17 mouse cellular contexts compared by ENCODE assay signal in the genomic region with DNA sequence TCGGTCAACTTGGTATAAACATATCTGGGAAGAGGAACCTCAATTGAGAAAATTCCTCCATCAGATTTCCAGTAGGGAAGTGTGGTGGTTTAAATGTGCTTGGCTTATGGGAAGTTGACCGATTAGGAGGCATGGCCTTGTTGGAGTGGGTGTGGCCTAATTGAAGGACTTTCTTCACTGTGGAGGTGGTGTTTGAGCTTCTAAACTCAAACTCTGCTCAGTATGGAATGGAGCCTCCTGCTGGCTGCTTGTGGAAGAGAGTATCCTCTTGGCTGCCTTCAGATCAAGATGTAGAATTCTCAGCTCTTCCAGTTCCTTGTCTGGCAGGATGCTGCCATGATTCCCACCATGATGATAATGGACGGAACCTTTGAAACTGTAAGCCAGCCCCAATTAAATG. TPM values are rescaled to one million over a fixed set of nuclear protein-coding genes. Genes with fewer than 3 reads are reported as not detected.
DNase-seq lines count a peak whose midpoint lies in the region; ATAC-seq and TF ChIP-seq lines count a peak whose summit lies in the region.
"Had no signal": no experiment of that assay in that cellular context is flagged by ENCODE, and none has a peak within 500 bp of the region (broad histone marks: within the 10 kb centered on the region; RNA-seq: fewer than 3 reads in every experiment).

No protein-coding gene starts in this region.

- no peaks in the 10 kb centered on the region for H3K9me3 ChIP-seq in heart, embryonic 11.5 days (replicated peaks; ENCODE audit: control insufficient read depth, low read length)
- H3K9me3 ChIP-seq in lung, embryonic 14.5 days (ENCODE audit: low read depth, low read length): no peaks in the 10 kb centered on the region
- no peaks in the 10 kb centered on the region for H3K9me3 ChIP-seq in stomach, postnatal 0 days (ENCODE audit: control insufficient read depth, low read length)
- no peaks in the 10 kb centered on the region for H3K9me3 ChIP-seq in midbrain, embryonic 10.5 days (replicated peaks)
- H3K9me3 ChIP-seq: heart, embryonic 12.5 days; neural tube, embryonic 12.5 days had no signal

- TF ChIP-seq POLR2A in heart, adult 2 months (IDR thresholded peaks at IDR 0.05; ENCODE audit: insufficient read depth, low read depth, low read length): no peak
- TF ChIP-seq POLR2A in lung, adult 2 months (IDR thresholded peaks at IDR 0.05; ENCODE audit: borderline replicate concordance, extremely low read depth, low read depth, low read length): no peak

- H3K4me3 ChIP-seq in heart, adult 2 months: no peak overlapping the region
- no peak overlapping the region for H3K4me3 ChIP-seq in heart, embryonic 11.5 days (ENCODE audit: low read depth, low read length)
- no peak overlapping the region for H3K4me3 ChIP-seq in lung, embryonic 14.5 days (ENCODE audit: low read depth, low read length)
- H3K4me3 ChIP-seq in lung, adult 2 months (replicated peaks; ENCODE audit: extremely low read depth, low read depth, low read length): no peak overlapping the region
- H3K4me3 ChIP-seq in stomach, postnatal 0 days (ENCODE audit: low read depth, low read length): no peak overlapping the region
- H3K4me3 ChIP-seq in midbrain, embryonic 10.5 days: no peak overlapping the region
- H3K4me3 ChIP-seq: heart, embryonic 12.5 days; neural tube, embryonic 12.5 days had no signal

- H3K27me3 ChIP-seq in heart, adult 2 months (ENCODE audit: control insufficient read depth, insufficient read depth, low read length): no peaks in the 10 kb centered on the region
- H3K27me3 ChIP-seq in heart, embryonic 11.5 days (ENCODE audit: control insufficient read depth, insufficient read depth, low read length): no peaks in the 10 kb centered on the region
- H3K27me3 ChIP-seq in lung, embryonic 14.5 days (ENCODE audit: insufficient read depth, low read length): no peaks in the 10 kb centered on the region
- H3K27me3 ChIP-seq in stomach, postnatal 0 days (ENCODE audit: control insufficient read depth, insufficient read depth, low read length): no peaks in the 10 kb centered on the region
- no peaks in the 10 kb centered on the region for H3K27me3 ChIP-seq in midbrain, embryonic 10.5 days (ENCODE audit: low read depth, poor library complexity, severe bottlenecking)
- H3K27me3 ChIP-seq: heart, embryonic 12.5 days; neural tube, embryonic 12.5 days had no signal

- peak; percentile 35 for TF ChIP-seq CTCF in heart, adult 2 months (IDR thresholded peaks at IDR 0.05)
- peak; percentile 32 for TF ChIP-seq CTCF in lung, embryonic 14.5 days (IDR thresholded peaks at IDR 0.05; ENCODE audit: low read depth)
- TF ChIP-seq CTCF in lung, adult 2 months (IDR thresholded peaks at IDR 0.05; ENCODE audit: insufficient read depth, low read length): no peak
- peak; percentile 47 for TF ChIP-seq CTCF in stomach, postnatal 0 days (IDR thresholded peaks at IDR 0.05; ENCODE audit: low read depth)

- H3K36me3 ChIP-seq in heart, adult 2 months (ENCODE audit: control insufficient read depth, insufficient read depth, low read length): no peaks in the 10 kb centered on the region
- H3K36me3 ChIP-seq in heart, embryonic 11.5 days (ENCODE audit: control insufficient read depth, insufficient read depth, low read length): no peaks in the 10 kb centered on the region
- no peaks in the 10 kb centered on the region for H3K36me3 ChIP-seq in lung, embryonic 14.5 days (ENCODE audit: insufficient read depth)
- no peaks in the 10 kb centered on the region for H3K36me3 ChIP-seq in stomach, postnatal 0 days (ENCODE audit: control insufficient read depth, insufficient read depth, low read length)
- no peaks in the 10 kb centered on the region for H3K36me3 ChIP-seq in midbrain, embryonic 10.5 days
- H3K36me3 ChIP-seq: heart, embryonic 12.5 days; neural tube, embryonic 12.5 days had no signal

- no peak for ATAC-seq in heart, embryonic 11.5 days (replicated peaks; ENCODE audit: insufficient number of reproducible peaks, low FRiP score, low TSS enrichment)
- no peak for ATAC-seq in lung, embryonic 14.5 days (ENCODE audit: insufficient read depth)
- ATAC-seq in stomach, postnatal 0 days (ENCODE audit: low FRiP score, low TSS enrichment): no peak

- H3K4me2 ChIP-seq in heart, embryonic 11.5 days: no peak overlapping the region
- no peak overlapping the region for H3K4me2 ChIP-seq in lung, embryonic 14.5 days
- H3K4me2 ChIP-seq in stomach, postnatal 0 days (replicated peaks; ENCODE audit: low read depth): no peak overlapping the region
- H3K4me2 ChIP-seq: heart, embryonic 12.5 days; hindbrain, embryonic 14.5 days; neural tube, embryonic 12.5 days had no signal

- H3K9ac ChIP-seq in heart, adult 2 months (ENCODE audit: low read depth, low read length): no peak overlapping the region
- H3K9ac ChIP-seq in heart, embryonic 11.5 days (ENCODE audit: low read depth, low read length): no peak overlapping the region
- H3K9ac ChIP-seq in lung, embryonic 14.5 days: no peak overlapping the region
- H3K9ac ChIP-seq in stomach, postnatal 0 days (ENCODE audit: low read length): no peak overlapping the region
- H3K9ac ChIP-seq: heart, embryonic 12.5 days; hindbrain, embryonic 14.5 days; neural tube, embryonic 12.5 days had no signal

- H3K27ac ChIP-seq in heart, adult 2 months: no peak overlapping the region
- H3K27ac ChIP-seq in heart, embryonic 11.5 days (ENCODE audit: low read depth, low read length): no peak overlapping the region
- H3K27ac ChIP-seq in lung, embryonic 14.5 days (ENCODE audit: low read depth): no peak overlapping the region
- no peak overlapping the region for H3K27ac ChIP-seq in stomach, postnatal 0 days (replicated peaks)
- no peak overlapping the region for H3K27ac ChIP-seq in midbrain, embryonic 10.5 days (replicated peaks)
- H3K27ac ChIP-seq: hindbrain, embryonic 14.5 days; neural tube, embryonic 12.5 days had no signal

- no peak for TF ChIP-seq EP300 in heart, adult 2 months (IDR thresholded peaks at IDR 0.05; ENCODE audit: insufficient read depth, low read depth, low read length)
- no peak for TF ChIP-seq EP300 in stomach, postnatal 0 days (optimal IDR thresholded peaks at IDR 0.05)

- H3K4me1 ChIP-seq in heart, adult 2 months (ENCODE audit: control insufficient read depth, insufficient read depth, low read length): no peaks in the 10 kb centered on the region
- H3K4me1 ChIP-seq in heart, embryonic 11.5 days (ENCODE audit: control insufficient read depth, insufficient read depth, low read length): no peaks in the 10 kb centered on the region
- H3K4me1 ChIP-seq in lung, embryonic 14.5 days (ENCODE audit: insufficient read depth): no peaks in the 10 kb centered on the region
- no peaks in the 10 kb centered on the region for H3K4me1 ChIP-seq in lung, adult 2 months (ENCODE audit: control insufficient read depth, insufficient read depth, low read length)
- no peaks in the 10 kb centered on the region for H3K4me1 ChIP-seq in stomach, postnatal 0 days (replicated peaks; ENCODE audit: control insufficient read depth, insufficient read depth)
- no peaks in the 10 kb centered on the region for H3K4me1 ChIP-seq in midbrain, embryonic 10.5 days
- H3K4me1 ChIP-seq: heart, embryonic 12.5 days; neural tube, embryonic 12.5 days had no signal

- intact Hi-C loops in heart, adult 2 months (cut with DNase I): no loop called here
- intact Hi-C loops in left cerebral cortex, postnatal 25 days (cut with DNase I): no loop called here

- WGBS in heart, adult 2 months: 76% methylated on average over 3 of the region's 3 CpGs
- WGBS in heart, embryonic 11.5 days (ENCODE audit: insufficient replicate concordance): 70% methylated on average over 3 of the region's 3 CpGs
- WGBS in lung, embryonic 14.5 days: 75% methylated on average over 3 of the region's 3 CpGs
- 66% methylated on average over 3 of the region's 3 CpGs for WGBS in lung, adult 2 months
- WGBS in stomach, postnatal 0 days: 80% methylated on average over 3 of the region's 3 CpGs
- WGBS in midbrain, embryonic 10.5 days: 83% methylated on average over 3 of the region's 3 CpGs

- no peak for DNase-seq in heart, adult 2 months
- no peak for DNase-seq in lung, embryonic 14.5 days
- no peak for DNase-seq in lung, adult 2 months
- peak; percentile 82 for DNase-seq in ZHBTc4 (ENCODE audit: low read depth, low spot score)
- DNase-seq in stomach, postnatal 0 days (ENCODE audit: low spot score): no peak
- no peak for DNase-seq in left cerebral cortex, postnatal 25 days (ENCODE audit: low spot score in 2 of 2)
- no peak for DNase-seq in midbrain, embryonic 10.5 days (ENCODE audit: low spot score)
- DNase-seq: cerebellum, adult 9-11 months; gastrocnemius, postnatal 25 days; kidney, adult 11 months; lung, postnatal 10 days; right cerebral cortex, postnatal 25 days; thymus, postnatal 36 days had no signal

- H3K79me2 ChIP-seq in heart, adult 2 months (replicated peaks; ENCODE audit: control insufficient read depth, insufficient read depth, low read length): no peaks in the 10 kb centered on the region

RNA-seq across cellular contexts. Expression of gene Txnrd3, which starts 21.1 kb away (rescaled TPM):
- total RNA-seq in heart, adult 2 months (2021): 10 to 100 TPM; 13.5 to 15.3 TPM
- 10.5 and 10.7 TPM in 2 replicates for polyA plus RNA-seq in heart, adult 2 months (2012; rRNA removed)
- 8.7 and 10.4 TPM in 2 replicates for polyA plus RNA-seq in heart, embryonic 11.5 days (2014; fragmentation: Nextera tagmentation; extraction: Ambion mirVana)
- 14.6 and 14.9 TPM in 2 replicates for polyA plus RNA-seq in lung, embryonic 14.5 days (2014; fragmentation: Nextera tagmentation; extraction: Ambion mirVana)
- 13.8 and 15.5 TPM in 2 replicates for polyA plus RNA-seq in lung, adult 2 months (2012; rRNA removed)
- 11.5 and 11.7 TPM in 2 replicates for polyA plus RNA-seq in stomach, postnatal 0 days (2015; fragmentation: Nextera tagmentation; extraction: Ambion mirVana)
- total RNA-seq in left cerebral cortex, postnatal 25 days (2021): 1 to 10 TPM; 3.6 to 3.9 TPM
- polyA plus RNA-seq in midbrain, embryonic 10.5 days (2016; fragmentation: Nextera tagmentation; extraction: Ambion mirVana): 10.1 and 13.1 TPM in 2 replicates

RNA-seq across cellular contexts. Expression of gene Chchd6, which starts 27.2 kb away (rescaled TPM):
- 10 to 100 TPM in 1 of 2 experiments, 1 to 10 TPM in 1; 9.3 to 11.4 TPM for total RNA-seq in heart, adult 2 months (2021)
- 25.1 and 28.8 TPM in 2 replicates for polyA plus RNA-seq in heart, adult 2 months (2012; rRNA removed)
- 45.5 and 45.9 TPM in 2 replicates for polyA plus RNA-seq in heart, embryonic 11.5 days (2014; fragmentation: Nextera tagmentation; extraction: Ambion mirVana)
- 66.9 and 69.3 TPM in 2 replicates for polyA plus RNA-seq in lung, embryonic 14.5 days (2014; fragmentation: Nextera tagmentation; extraction: Ambion mirVana)
- polyA plus RNA-seq in lung, adult 2 months (2012; rRNA removed): 55.4 and 60.1 TPM in 2 replicates
- 19.5 and 22.7 TPM in 2 replicates for polyA plus RNA-seq in stomach, postnatal 0 days (2015; fragmentation: Nextera tagmentation; extraction: Ambion mirVana)
- total RNA-seq in left cerebral cortex, postnatal 25 days (2021): 10 to 100 TPM; 79.1 to 83.9 TPM
- polyA plus RNA-seq in midbrain, embryonic 10.5 days (2016; fragmentation: Nextera tagmentation; extraction: Ambion mirVana): 91.4 and 106 TPM in 2 replicates
